Mouse (Mus musculus) stomach, postnatal 0 days (tissue): ENCODE results near the gene Scfd1. TPM values are rescaled to one million over a fixed set of nuclear protein-coding genes. Genes with fewer than 3 reads are reported as not detected.

Experiments
- ATAC-seq: fragments of 200-750 bp; cut with Nextera tagmentation; 2 replicates; pipeline ENCODE4 v1.8.0; 2017; ENCODE audit not compliant: low FRiP score, low TSS enrichment
- DNase-seq: peaks from one replicate; pipeline ENCODE4 v3.0.0-alpha.2; 2016; ENCODE audit warnings: low spot score
- H3K27ac ChIP-seq: fragments of 300-500 bp; sonication (generic); replicated peaks from 2 replicates; pipeline ENCODE4 v1.5.1; 2014; ENCODE audit warnings: mild to moderate bottlenecking, control low read depth
- H3K27me3 ChIP-seq: fragments of 300-500 bp; sonication (generic); 2 replicates; pipeline ENCODE4 v1.6.1; 2014; ENCODE audit warnings: low read length; ENCODE audit not compliant: control insufficient read depth, insufficient read depth
- H3K36me3 ChIP-seq: fragments of 300-500 bp; sonication (generic); 2 replicates; pipeline ENCODE4 v1.6.1; 2014; ENCODE audit warnings: low read length, mixed read lengths; ENCODE audit not compliant: control insufficient read depth, insufficient read depth
- H3K4me1 ChIP-seq: fragments of 300-500 bp; sonication (generic); replicated peaks from 2 replicates; pipeline ENCODE4 v1.6.1; 2014; ENCODE audit warnings: antibody characterized with exemption; ENCODE audit not compliant: control insufficient read depth, insufficient read depth
- H3K4me2 ChIP-seq: fragments of 300-500 bp; sonication (generic); replicated peaks from 2 replicates; pipeline ENCODE4 v1.6.1; 2014; ENCODE audit warnings: low read depth, mild to moderate bottlenecking, control low read depth, moderate library complexity
- H3K4me3 ChIP-seq: fragments of 300-500 bp; sonication (generic); 2 replicates; pipeline ENCODE4 v1.5.1; 2014; ENCODE audit warnings: low read depth, low read length, control low read depth
- H3K9ac ChIP-seq: fragments of 300-500 bp; sonication (generic); 2 replicates; pipeline ENCODE4 v1.6.1; 2014; ENCODE audit warnings: mild to moderate bottlenecking, low read length, control low read depth, mixed read lengths
- H3K9me3 ChIP-seq: fragments of 300-500 bp; sonication (generic); 2 replicates; pipeline ENCODE4 v1.6.1; 2016; ENCODE audit warnings: low read length; ENCODE audit not compliant: control insufficient read depth
- CTCF ChIP-seq: IDR thresholded peaks from 2 replicates; pipeline ENCODE4 v1.5.1; 2016; ENCODE audit warnings: antibody characterized with exemption, low read depth, mild to moderate bottlenecking, moderate library complexity
- EP300 ChIP-seq: optimal IDR thresholded peaks from 2 replicates; pipeline ENCODE3; 2016; ENCODE audit warnings: antibody characterized with exemption
- WGBS: fragments of 180-500 bp; shearing (Covaris S2); extraction: QIAGEN DNeasy Blood & Tissue Kit; methylation state at CpG from one replicate; pipeline ENCODE4 v1.1.7; 2014; 5-methylcytosine and 5-hydroxymethylcytosine counted together
- polyA plus RNA-seq: library from polyadenylated mRNA; unstranded; fragments of >200 nt; fragmentation: Nextera tagmentation; extraction: Ambion mirVana; gene quantifications from 2 replicates; pipeline ENCODE4 v1.2.1, GENCODE M21; 2015

Gene Scfd1
- polyA plus RNA-seq, 1 experiment from 2014 or later: 61.8 TPM

DNA sequence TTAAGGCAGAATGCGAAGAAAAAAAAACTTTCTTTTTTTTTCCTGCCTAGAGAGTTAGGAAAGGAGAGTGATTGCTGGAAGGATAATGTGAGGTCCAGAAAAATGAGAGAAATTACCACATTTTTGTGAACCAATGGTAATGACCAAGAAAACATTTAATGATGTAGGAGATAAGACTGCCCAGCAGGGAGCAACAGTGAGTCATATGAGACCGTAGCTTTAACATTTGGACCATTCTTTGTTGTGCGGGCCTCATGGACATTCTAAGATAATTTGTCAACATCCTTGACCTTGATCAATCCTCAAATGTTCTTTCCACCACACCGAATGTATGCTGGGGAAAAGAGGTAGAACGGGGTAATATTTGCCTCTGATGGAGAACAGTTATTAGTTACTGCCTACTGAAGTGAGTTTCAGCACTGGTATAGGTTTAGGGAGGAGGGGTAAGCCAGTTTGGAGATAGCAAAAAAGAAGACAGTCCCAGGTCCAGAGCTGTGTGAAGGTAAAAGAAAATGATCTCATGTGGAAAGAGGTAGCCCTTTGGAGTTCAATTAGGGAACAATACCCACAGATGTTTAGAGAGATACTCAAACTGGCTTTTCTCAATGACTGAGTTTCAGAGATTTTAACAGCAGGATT lies 24.9 kb downstream of the Scfd1 start:
- Histone ChIP-seq H3K36me3 (peaks cover 16% of the 10 kb centered on the region; the same call in 1 of the 2 replicates), H3K9me3 (no peaks in the 10 kb centered on the region), H3K4me2 (no peak overlapping the region), H3K4me3 (no peak overlapping the region), H3K9ac (no peak overlapping the region), H3K4me1 (no peaks in the 10 kb centered on the region), H3K27me3 (no peaks in the 10 kb centered on the region), H3K27ac (no peak overlapping the region)
- ATAC-seq (no peak), DNase-seq (no peak)
- TF ChIP-seq EP300 (no peak), CTCF (peak; percentile 69)
- 62% methylated on average over 5 of the region's 5 CpGs for WGBS

DNA sequence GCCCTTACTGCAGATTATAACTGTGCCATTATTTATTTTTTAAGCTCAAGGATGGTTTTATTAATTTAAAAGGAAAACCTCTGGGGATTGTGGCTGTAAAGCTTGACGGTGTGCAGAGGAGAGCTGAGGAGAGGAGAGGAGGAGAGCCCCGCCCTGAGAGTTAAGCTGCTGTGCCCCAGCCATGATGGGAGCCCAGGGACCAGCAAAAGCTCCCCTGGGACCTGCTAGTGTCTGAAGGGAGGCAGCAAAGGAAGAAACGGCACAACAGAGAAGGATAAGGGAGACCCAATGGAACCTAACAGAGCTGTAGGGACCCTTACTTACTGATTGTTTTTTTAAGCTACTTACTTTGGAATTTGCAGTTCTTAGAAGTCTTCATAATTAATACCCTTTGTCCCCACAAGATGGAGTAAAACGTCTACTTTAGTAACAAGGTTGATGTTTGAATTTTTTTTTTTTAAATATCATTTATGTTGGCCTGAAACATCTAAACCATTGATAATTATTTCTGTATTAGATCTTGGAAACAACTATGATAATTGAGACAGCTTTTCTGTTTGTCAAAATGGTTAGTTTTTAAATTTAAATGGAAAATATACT lies 26.8 kb downstream of the Scfd1 start:
- H3K27ac ChIP-seq: no peak overlapping the region
- H3K36me3 ChIP-seq: peaks cover 15% of the 10 kb centered on the region; the same call in 1 of the 2 replicates
- ATAC-seq (no peak), DNase-seq (no peak)
- no peaks in the 10 kb centered on the region for H3K4me1 ChIP-seq
- WGBS: 59% methylated on average over 4 of the region's 4 CpGs
- H3K9ac ChIP-seq: no peak overlapping the region
- H3K27me3 ChIP-seq: no peaks in the 10 kb centered on the region
- TF ChIP-seq CTCF (peak; percentile 39), EP300 (no peak)
- no peaks in the 10 kb centered on the region for H3K9me3 ChIP-seq
- no peak overlapping the region for H3K4me3 ChIP-seq
- no peak overlapping the region for H3K4me2 ChIP-seq

DNA sequence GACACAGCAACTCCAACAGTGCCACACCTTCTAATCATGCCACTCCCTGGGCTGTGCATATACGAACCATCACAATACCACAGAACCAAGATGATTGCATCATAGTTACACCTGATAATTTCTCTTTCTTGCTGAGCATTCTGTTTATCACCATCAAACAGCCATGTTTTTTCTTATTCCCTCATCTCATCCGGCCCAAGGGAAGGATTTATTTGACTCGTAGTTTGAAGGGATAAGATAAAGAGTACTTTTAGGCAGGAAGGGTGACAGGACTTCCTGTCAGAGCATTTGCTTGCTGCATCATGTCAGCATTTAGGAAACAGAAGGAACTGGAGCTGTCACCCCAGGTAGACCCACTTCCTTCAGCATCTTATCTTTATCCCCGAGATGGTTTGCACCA lies 34.1 kb downstream of the Scfd1 start:
- no peak for DNase-seq
- ATAC-seq: no peak
- no peak overlapping the region for H3K4me2 ChIP-seq
- no peaks in the 10 kb centered on the region for H3K27me3 ChIP-seq
- H3K9me3 ChIP-seq: no peaks in the 10 kb centered on the region
- H3K4me1 ChIP-seq: no peaks in the 10 kb centered on the region
- WGBS: 79% methylated on average over 4 of the region's 4 CpGs
- no peak overlapping the region for H3K27ac ChIP-seq
- H3K9ac ChIP-seq: no peak overlapping the region
- H3K36me3 ChIP-seq: peaks cover 15% of the 10 kb centered on the region
- no peak overlapping the region for H3K4me3 ChIP-seq
- TF ChIP-seq EP300 (no peak), CTCF (no peak)

DNA sequence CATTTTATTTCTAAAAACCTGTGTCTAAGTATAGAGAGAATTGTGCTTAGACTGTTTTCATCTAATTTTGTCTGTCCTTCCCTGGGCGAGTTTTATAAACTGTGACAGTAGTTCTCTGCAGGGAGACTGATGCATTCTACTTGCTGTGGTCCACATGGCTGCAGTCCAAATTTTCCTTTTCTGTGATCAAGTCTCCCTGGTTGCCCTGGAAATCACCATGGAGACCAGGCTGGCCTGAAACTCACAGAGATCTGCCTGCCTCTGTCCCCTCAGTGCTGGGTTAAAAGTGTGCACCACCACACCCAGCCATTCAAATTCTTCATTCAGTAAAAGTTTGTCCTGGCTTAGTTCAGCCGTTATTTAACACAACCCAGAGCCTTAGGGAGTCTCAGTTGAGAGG lies 60.2 kb downstream of the Scfd1 start:
- ATAC-seq (no peak), DNase-seq (no peak)
- H3K9me3 ChIP-seq: no peaks in the 10 kb centered on the region
- no peak overlapping the region for H3K4me2 ChIP-seq
- H3K27me3 ChIP-seq: no peaks in the 10 kb centered on the region
- no peak for TF ChIP-seq EP300
- TF ChIP-seq CTCF: no peak
- peaks cover 13% of the 10 kb centered on the region; the same call in 1 of the 2 replicates for H3K36me3 ChIP-seq
- H3K9ac ChIP-seq: no peak overlapping the region
- no peaks in the 10 kb centered on the region for H3K4me1 ChIP-seq
- no peak overlapping the region for H3K27ac ChIP-seq
- WGBS: 84% methylated on average over 2 of the region's 2 CpGs
- no peak overlapping the region for H3K4me3 ChIP-seq

DNA sequence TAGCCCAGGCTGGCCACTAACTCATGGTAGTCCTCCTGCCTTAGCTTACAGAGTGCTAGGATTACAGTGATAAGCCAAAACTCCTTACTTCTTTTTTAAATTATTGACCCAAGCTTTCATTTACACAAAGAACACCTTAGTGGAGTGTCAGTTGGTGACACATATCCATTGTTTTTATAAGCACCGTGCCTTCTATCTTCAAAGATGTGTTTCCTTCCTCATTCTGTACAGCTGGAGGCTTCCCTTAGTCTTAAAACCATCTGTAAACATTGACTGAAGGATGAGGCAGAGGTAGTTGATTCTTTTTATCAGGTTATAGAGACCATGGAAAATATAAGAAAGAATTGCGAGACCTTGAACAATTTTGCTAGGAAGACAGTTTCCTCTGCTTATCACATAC lies 61.0 kb downstream of the Scfd1 start:
- Histone ChIP-seq H3K4me2 (no peak overlapping the region), H3K27ac (no peak overlapping the region), H3K4me1 (no peaks in the 10 kb centered on the region), H3K9me3 (no peaks in the 10 kb centered on the region), H3K4me3 (no peak overlapping the region), H3K27me3 (no peaks in the 10 kb centered on the region), H3K9ac (no peak overlapping the region), H3K36me3 (peaks cover 13% of the 10 kb centered on the region; the same call in 1 of the 2 replicates)
- TF ChIP-seq CTCF (no peak), EP300 (no peak)
- DNase-seq (no peak), ATAC-seq (no peak)
- 80% methylated on average over 2 of the region's 2 CpGs for WGBS

DNA sequence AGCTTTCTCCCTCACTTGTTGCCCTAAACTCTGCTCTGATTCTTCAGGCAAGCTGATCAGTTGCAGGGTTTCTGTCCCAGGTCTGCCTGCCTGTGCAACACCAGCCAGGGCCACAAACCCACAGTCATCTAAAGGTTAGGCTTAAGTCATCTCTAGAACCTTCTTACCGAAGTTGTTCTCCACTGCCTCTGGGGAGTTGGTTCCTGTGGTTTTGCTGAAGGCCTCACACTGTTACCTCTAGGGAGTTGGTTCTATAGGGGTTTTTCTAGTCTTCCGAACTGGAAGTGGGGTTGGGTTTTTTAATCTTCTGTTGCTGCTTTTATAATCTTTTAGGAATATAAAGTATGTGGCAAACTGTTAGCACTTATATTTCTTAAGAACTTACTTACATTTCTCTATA lies 72.0 kb downstream of the Scfd1 start:
- H3K9ac ChIP-seq: no peak overlapping the region

More for the DNA sequence above, 72.0 kb downstream of the Scfd1 start:
- ATAC-seq (no peak), DNase-seq (no peak)
- no peaks in the 10 kb centered on the region for H3K27me3 ChIP-seq
- no peaks in the 10 kb centered on the region for H3K9me3 ChIP-seq
- peaks cover 15% of the 10 kb centered on the region; the same call in 1 of the 2 replicates for H3K36me3 ChIP-seq
- no peak overlapping the region for H3K4me2 ChIP-seq
- no peak overlapping the region for H3K27ac ChIP-seq
- TF ChIP-seq CTCF (no peak), EP300 (no peak)
- H3K4me3 ChIP-seq: no peak overlapping the region
- H3K4me1 ChIP-seq: no peaks in the 10 kb centered on the region
- WGBS: 88% methylated on average over 2 of the region's 2 CpGs
